Mouse (Mus musculus) C2C12 (cell line): ENCODE measurements around the gene Gadl1. TPM values are rescaled to one million over a fixed set of nuclear protein-coding genes. Genes with fewer than 3 reads are reported as not detected.

Experiments
- H3K27me3 ChIP-seq: one replicate; pipeline ENCODE4 v1.6.1; 2011; ENCODE audit not compliant: control insufficient read depth, insufficient read depth, insufficient read length
- H3K36me3 ChIP-seq: one replicate; pipeline ENCODE4 v1.6.1; 2011; ENCODE audit not compliant: control insufficient read depth, insufficient read depth
- H3K4me3 ChIP-seq: one replicate; pipeline ENCODE4 v1.5.1; 2011; ENCODE audit warnings: mild to moderate bottlenecking, control low read depth; ENCODE audit not compliant: poor library complexity, insufficient read depth, severe bottlenecking
- H3K79me2 ChIP-seq: one replicate; pipeline ENCODE4 v1.6.1; 2011; ENCODE audit not compliant: control insufficient read depth, insufficient read depth
- H3K79me3 ChIP-seq: one replicate; pipeline ENCODE4 v1.6.1; 2011; ENCODE audit warnings: low read depth, control low read depth
- H3ac ChIP-seq: one replicate; pipeline ENCODE3; 2011; ENCODE audit warnings: low read depth; ENCODE audit not compliant: control insufficient read depth, insufficient read length
- CEBPB ChIP-seq: IDR thresholded peaks from one replicate; pipeline ENCODE4 v1.6.1; 2011; ENCODE audit warnings: low read depth, mild to moderate bottlenecking, control low read depth, moderate library complexity
- CTCF ChIP-seq: IDR thresholded peaks from one replicate; pipeline ENCODE4 v1.5.1; 2011; ENCODE audit not compliant: control insufficient read depth, insufficient read depth, insufficient read length
- FOSL1 ChIP-seq: IDR thresholded peaks from one replicate; pipeline ENCODE4 v1.8.0; 2011; ENCODE audit warnings: mild to moderate bottlenecking, low read length; ENCODE audit not compliant: poor library complexity, insufficient read depth, severe bottlenecking
- MAX ChIP-seq: IDR thresholded peaks from one replicate; pipeline ENCODE4 v1.6.1; 2011; ENCODE audit warnings: mild to moderate bottlenecking, control low read depth
- MYOD1 ChIP-seq: IDR thresholded peaks from one replicate; pipeline ENCODE4 v1.6.1; 2011; ENCODE audit warnings: low read depth; ENCODE audit not compliant: control insufficient read depth, insufficient read length
- MYOG ChIP-seq: IDR thresholded peaks from one replicate; pipeline ENCODE4 v1.6.1; 2011; ENCODE audit not compliant: control insufficient read depth, insufficient read length; ENCODE audit errors: extremely low read depth
- USF1 ChIP-seq: IDR thresholded peaks from one replicate; pipeline ENCODE4 v1.6.1; 2011; ENCODE audit warnings: low read depth, mild to moderate bottlenecking, control low read depth, moderate library complexity
- polyA plus RNA-seq: library from polyadenylated mRNA; unstranded; fragments of >200 nt; fragmentation: generic; extraction: Trizol; gene quantifications from one replicate; pipeline ENCODE4 v1.2.1, GENCODE M21; 2012; ENCODE audit warnings: missing spikeins

Gene Gadl1
- polyA plus RNA-seq, 1 experiment, result 0.89 TPM

GRCm38 (mm10) chr9:116118332-116118872 is 209.1 kb downstream of the Gadl1 start:
- Histone ChIP-seq H3K36me3 (no peaks in the 10 kb centered on the region), H3ac (no peak overlapping the region)
- TF ChIP-seq USF1 (no peak), MYOG (no peak), CTCF (no peak), MYOD1 (no peak), MAX (no peak), CEBPB (no peak), FOSL1 (no peak)

GRCm38 (mm10) chr9:116119990-116120389 is 210.7 kb downstream of the Gadl1 start:
- Histone ChIP-seq H3ac (no peak overlapping the region), H3K4me3 (no peak overlapping the region), H3K36me3 (peaks cover 7% of the 10 kb centered on the region), H3K79me3 (no peaks in the 10 kb centered on the region), H3K79me2 (no peaks in the 10 kb centered on the region), H3K27me3 (no peaks in the 10 kb centered on the region)
- TF ChIP-seq CEBPB (no peak), MYOD1 (no peak), MYOG (no peak), USF1 (no peak), CTCF (no peak), MAX (no peak), FOSL1 (no peak)

More at GRCm38 (mm10) chr9:116118332-116118872, 209.1 kb downstream of the Gadl1 start:
- Histone ChIP-seq H3K4me3 (no peak overlapping the region), H3K79me3 (no peaks in the 10 kb centered on the region), H3K79me2 (no peaks in the 10 kb centered on the region), H3K27me3 (no peaks in the 10 kb centered on the region)

- Histone ChIP-seq H3ac (no peak overlapping the region), H3K79me3 (no peaks in the 10 kb centered on the region), H3K36me3 (peaks cover 13% of the 10 kb centered on the region), H3K79me2 (no peaks in the 10 kb centered on the region), H3K4me3 (no peak overlapping the region), H3K27me3 (no peaks in the 10 kb centered on the region)
- no peak for TF ChIP-seq USF1
- TF ChIP-seq CTCF, result no peak
- TF ChIP-seq MAX, result no peak
- no peak for TF ChIP-seq CEBPB
- no peak for TF ChIP-seq MYOG
- no peak for TF ChIP-seq MYOD1
- TF ChIP-seq FOSL1, result no peak
These were observed 212.2 kb downstream of the Gadl1 start for GRCm38 (mm10) chr9:116121472-116121871.

- Histone ChIP-seq H3K79me2 (no peaks in the 10 kb centered on the region), H3K36me3 (peaks cover 22% of the 10 kb centered on the region), H3K4me3 (no peak overlapping the region), H3K79me3 (no peaks in the 10 kb centered on the region), H3K27me3 (no peaks in the 10 kb centered on the region), H3ac (no peak overlapping the region)
- TF ChIP-seq MAX, result no peak
- no peak for TF ChIP-seq USF1
- TF ChIP-seq MYOG, result no peak
- TF ChIP-seq FOSL1, result no peak
- TF ChIP-seq CTCF, result no peak
- TF ChIP-seq MYOD1, result no peak
- no peak for TF ChIP-seq CEBPB
These were observed 213.3 kb downstream of the Gadl1 start for GRCm38 (mm10) chr9:116122544-116122943.

- H3K27me3 ChIP-seq, result no peaks in the 10 kb centered on the region
- no peaks in the 10 kb centered on the region for H3K79me2 ChIP-seq
- no peak overlapping the region for H3ac ChIP-seq
- H3K79me3 ChIP-seq, result no peaks in the 10 kb centered on the region
- H3K36me3 ChIP-seq, result peaks cover 22% of the 10 kb centered on the region
- no peak overlapping the region for H3K4me3 ChIP-seq
- TF ChIP-seq CTCF (no peak), MAX (no peak)
These were observed 213.8 kb downstream of the Gadl1 start for GRCm38 (mm10) chr9:116122969-116123589.
